Mouse (Mus musculus) spleen, postnatal 14 days (tissue): Measurements from ENCODE around the gene Zfr2.
A peak's percentile ranks its signal among the peaks of the same experiment; 100 is the strongest.

ENCODE experiments used
- DNase-seq, 2 experiments: peaks; one replicate each; pipeline ENCODE4 v3.0.0; 2021 to 2022; ENCODE audit warnings: low spot score in 2 of 2

Gene Zfr2

DNA sequence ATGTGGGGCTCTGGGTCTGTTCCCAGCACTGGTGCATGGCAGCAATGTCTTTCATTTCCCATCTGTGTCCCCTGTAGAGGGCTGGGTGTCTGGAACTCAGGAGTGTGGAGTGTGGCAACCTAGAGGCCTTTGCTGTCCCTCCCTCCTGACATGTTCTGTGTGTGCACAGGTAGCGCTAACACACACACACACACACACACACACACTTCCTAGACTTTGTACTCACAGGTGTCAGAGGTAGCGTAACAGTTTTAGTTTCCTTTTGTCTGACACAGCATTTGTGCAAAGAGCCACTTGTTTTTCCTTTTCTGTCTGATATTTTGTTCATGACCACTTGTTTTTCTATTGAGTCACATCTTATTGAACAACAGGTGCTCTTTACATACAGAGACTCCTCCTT is 14.8 kb downstream of the Zfr2 start:
- no peak for DNase-seq

DNA sequence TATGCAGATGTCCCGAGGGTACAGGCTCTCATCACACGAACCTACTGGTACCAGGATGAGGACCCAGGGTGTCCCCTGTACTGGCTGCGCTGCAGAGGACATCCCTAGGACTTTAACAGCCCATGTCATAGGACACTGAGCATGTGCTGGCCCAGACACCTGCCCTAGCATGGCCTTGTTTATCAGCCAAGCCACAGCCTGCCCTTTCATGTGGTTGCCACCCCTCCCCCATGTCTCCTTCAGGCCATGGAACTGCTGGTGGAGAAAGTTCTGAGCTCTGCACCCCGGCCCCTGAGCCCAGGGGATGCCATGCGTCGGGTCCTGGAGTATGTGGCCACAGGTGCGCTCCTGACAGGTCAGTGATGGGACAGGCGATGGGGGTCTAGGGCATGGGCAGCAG is 16.5 kb downstream of the Zfr2 start:
- DNase-seq = no peak

DNA sequence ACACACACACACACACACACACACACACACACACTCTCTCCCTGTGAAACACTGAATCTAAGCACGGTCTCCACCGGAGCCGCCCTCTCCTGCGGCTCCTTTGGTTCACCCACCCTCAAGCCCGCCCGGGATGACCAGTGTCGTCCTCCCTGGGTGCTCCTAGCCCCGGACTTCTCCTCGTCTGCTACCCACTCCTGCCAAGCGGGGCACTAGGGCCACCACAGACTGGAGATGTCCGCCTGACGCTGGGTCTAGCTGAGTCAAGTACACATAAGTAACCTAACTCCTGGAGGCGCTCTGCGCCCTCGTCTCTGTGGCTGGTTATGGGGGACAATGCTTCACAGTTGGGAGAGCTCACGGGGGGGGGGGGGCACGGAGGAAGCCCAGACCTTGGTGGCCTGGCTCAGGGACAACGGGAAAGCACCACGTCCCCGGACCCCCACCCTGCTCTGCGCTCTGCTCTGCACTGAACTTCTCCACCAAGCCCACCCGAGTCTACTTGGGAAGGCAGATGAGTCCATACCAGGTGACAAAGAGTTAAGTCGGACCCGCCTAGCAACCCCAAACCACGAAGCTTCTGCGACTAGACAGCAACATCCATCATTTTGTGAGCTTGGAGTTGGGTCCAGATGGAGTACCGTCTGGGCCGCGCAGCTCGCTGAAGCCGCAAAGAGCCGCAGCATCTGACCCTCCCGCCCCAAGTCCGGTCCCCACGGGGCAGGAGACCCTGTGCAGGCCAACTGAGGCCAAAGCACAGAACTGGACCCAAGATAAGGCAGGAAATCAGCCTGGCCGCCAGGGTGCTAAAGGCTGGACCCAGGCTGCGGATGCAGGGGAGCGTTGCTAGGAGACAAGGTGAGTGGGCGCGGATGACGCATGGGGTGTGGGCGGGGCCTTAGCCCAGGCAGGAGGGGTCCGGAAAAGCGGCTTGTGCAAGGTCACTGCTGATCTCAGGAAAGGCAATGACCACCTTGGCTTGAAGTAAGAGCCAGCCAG is 19.8 kb downstream of the Zfr2 start, which contains the start of gene Matk:
Gene Matk, plus strand, starts transcription at position 512 of the 996 bp plus-strand sequence.
- no peak for DNase-seq

DNA sequence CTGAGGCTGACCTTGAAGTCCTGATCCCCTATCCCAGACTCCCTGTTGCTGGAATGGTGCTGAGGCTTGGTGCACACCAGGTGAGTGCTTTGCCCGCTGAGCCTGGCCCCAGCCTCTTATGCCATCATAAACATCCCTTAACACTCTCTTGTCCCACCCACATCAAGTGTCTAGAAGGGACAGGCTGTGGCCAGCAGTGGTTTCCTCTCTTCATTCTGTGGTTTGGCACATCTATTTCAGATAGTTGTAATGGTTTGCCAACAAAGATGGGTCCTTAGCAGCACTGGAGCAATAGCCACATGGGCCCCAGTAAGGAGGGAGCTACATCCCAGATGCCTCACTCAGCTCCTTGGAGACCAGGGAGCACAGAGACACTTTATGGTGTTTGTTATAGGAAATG is 21.9 kb downstream of the Zfr2 start:
- no peak for DNase-seq

DNA sequence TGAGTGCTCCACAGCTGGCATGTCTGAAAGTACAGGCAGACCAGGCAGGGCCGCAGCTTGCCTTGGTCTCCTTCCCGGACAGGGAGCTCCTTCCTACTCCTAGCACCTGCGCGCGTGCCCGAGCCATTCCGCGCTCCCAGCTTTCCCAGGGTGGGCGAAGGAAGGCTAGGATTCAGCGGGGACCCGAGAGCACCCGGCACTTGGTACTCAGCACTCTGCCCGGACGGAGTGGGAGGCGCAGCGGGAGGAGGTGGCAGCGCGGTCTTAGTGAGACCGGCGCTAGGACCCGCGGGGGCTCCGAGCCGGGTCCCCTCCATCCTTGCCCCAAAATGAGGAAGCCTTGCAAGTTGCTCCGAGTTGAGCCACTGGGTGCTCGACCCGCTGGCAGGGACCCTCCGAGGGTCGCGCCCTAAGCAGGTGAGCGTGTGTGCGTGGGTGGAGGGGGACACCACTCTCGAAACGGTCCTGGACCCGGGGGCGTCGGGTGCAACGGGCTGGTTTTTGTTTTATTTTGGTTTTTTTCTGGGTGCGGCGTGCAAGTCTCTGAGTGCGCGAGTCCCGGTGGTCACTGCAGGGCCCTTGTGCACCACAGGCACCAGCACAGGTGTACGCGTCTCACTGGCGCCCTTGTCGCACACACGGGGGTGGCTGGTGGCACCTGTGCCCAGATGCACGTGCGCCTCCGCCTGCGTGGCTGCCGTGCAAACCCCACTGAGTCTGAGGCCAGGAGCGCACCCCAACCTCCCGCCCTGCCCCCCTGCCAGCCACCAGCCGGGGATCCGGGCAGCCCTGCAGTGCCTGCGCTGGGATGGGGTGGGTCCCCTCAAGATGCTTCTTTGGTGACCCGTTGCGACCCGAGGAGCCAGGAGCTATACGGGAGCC is 24.4 kb downstream of the Zfr2 start:
- DNase-seq = peak in 1 of 2 experiments; percentile 41

DNA sequence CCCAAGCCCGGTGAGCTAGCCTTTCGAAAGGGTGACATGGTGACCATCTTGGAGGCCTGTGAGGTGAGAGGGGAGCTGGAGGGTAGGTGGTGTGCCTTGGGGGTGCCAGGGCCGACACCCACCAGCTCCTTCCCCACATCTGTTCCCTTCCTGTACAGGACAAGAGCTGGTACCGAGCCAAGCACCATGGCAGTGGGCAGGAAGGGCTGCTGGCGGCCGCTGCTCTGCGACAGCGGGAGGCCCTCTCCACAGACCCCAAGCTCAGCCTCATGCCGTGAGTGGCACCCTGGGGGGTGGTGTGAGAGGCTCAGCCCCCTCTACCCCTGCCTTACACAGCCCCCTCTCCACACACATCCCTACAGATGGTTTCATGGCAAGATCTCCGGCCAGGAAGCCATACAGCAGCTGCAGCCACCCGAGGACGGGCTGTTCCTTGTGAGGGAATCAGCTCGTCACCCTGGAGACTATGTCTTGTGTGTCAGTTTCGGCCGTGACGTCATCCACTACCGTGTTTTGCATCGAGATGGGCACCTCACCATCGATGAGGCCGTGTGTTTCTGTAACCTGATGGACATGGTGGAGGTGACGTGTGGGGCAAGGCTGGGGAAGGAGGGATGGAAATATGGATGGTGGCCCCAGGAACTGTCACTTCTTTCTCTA is 26.4 kb downstream of the Zfr2 start:
- no peak for DNase-seq

DNA sequence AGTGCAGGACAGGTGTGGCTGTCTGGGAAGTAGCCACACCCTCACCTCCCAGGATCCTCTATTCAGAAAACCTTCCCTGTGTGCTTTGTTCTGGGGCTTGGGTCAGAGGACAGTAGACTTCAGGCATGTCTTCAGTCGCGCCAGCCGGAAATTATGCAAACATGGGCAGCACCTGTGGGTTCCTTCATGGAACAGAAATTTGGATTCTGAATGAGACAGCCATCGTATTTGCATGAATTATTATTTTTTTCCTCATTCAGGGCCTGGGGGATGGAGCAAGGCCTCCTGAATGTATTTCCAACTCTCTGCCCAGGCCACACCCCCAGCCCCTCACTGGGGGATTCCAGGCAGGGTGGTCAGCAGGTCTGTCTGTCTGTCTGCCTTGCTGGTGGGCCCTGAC is 28.1 kb downstream of the Zfr2 start:
- no peak for DNase-seq

DNA sequence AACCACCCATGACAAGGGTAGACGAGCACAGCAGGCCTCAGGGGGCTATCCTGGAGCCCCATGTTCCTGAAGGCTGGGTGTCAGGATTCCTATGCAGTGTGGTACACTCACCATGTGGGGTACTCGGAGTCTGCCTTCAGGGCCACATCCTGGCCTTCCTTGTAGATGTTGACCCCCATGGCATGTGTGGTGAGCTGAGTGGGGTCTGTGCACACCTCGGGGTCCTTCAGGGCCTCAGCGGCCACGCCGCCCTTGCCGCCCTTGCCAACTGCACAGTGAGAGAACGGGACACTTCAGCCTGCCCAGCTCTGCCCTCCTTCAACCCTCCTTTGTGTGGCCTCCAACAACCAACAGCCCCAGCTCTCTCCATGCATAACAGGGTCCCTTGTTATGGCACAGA is 32.6 kb downstream of the Zfr2 start:
- DNase-seq = no peak

DNA sequence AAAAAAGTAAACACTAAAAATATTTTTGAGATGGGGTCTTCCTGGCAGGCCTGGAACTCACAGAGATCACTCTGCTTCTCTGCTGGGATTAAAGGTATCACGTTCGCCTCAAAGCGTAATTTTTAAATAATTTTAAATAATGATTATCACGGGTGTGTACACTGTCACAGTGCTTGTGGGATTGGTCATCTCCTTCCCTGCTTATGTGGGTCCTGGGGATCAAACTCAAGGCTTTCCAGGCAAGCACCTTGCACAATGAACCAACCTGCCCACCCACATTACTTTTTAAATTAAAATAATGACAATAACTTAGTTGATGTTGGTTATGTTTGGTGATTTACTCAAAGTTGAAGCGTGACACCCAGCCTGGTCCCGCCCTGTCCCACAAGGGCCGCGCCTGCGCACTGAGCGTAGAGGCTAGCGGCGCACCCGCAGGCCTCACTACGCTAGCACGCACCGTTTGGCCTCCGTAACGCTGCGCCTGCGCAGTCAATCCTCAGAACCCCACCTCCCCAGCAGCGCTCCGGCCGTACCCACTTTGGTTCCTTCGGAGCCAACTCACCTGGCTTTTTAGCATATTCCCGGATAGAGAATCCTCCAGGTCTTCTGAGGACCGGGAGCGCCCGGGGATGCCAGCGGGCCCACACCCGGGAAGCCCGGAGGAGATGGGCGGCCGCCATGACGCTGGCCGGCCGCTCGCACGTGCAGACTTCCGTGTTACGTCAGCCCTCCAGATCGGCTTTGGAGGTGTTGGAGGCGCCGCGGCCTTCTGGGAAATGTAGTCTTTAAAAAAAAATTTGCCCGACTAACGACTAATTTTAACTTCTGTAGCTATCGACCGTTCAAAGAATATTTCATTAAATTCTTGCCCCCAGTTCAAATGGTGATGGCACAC is 33.5 kb downstream of the Zfr2 start, which contains the start of the genes Mrpl54 and Apba3:
Gene Mrpl54, minus strand, starts transcription at position 724 of the 895 bp plus-strand sequence.
Gene Apba3, plus strand, starts transcription at position 750 of the 895 bp plus-strand sequence.
- DNase-seq = peak; percentile 92 to 95

DNA sequence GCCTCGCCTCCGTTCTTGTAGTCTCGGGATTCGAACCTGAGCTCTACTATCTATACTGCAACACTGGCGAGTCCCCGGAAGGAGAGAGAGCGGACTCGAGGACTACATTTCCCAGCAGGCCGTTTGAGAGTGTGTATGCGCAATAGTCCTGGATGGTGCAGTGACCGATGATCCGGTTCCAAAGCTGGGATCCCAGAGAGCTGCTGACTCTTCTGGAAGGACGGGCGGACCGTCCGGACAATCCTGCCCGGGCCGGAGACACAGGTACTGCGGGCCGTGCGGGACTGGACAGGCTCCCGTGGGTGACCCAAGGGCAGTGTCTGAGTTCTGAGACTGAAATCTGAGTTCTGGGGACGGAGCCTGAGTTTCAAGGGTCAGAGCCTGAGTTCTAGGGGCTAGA is 35.1 kb downstream of the Zfr2 start:
- DNase-seq = peak; percentile 34 to 62

DNA sequence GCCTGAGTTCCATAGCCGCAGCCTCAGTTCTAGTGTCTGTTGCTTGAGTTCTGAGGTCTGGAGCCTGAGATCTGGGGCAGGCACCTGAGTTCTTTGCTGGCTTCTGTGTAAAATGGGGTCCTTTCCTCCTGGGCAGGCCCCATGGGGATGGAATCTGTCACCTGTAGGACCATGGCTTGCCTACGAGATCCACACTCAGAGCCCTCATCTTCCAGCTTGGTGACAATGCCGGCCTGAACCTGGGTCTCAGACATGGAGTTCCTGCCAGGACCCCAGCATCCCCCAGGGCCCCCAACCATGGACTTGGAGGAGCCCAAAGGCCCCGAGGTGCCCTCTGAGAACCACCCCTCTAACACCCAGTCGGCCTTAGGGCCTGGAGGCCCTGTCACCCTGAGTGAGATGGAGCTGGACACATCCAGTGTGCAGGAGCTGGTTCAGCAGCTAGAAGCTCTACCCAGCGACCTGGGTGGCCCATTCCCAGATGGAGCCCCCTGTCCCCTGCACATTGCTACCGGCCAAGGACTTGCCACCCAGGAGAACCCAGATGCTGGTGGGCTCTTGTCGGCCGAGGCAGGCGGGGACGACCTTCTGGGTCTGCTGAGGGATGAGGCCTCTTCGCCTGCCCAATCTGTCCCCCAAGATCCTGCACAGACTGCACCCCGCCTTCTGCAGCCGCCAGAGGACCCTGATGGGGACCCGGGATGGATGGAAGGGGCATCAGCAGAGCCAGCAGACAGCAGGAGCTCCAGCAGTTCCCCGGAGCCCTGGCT is 35.9 kb downstream of the Zfr2 start:
- DNase-seq = no peak

DNA sequence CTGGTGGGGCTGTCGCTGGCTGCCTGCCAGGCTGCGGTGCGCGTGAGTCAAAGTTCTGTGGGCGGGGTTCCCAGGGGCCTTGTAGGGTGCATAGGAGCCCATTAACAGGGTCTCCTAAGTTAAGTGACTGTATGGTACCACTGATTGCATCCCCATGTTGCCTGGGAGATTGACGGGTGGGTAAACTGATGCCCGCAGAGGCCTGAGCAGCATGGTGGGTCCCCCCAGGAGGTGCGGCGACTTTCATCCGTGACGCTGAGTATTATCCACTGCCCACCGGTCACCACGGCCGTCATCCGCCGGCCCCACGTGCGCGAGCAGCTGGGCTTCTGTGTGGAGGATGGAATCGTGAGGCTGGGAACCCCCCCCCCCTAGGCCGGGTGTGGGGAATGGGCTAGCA is 39.4 kb downstream of the Zfr2 start:
- no peak for DNase-seq

DNA sequence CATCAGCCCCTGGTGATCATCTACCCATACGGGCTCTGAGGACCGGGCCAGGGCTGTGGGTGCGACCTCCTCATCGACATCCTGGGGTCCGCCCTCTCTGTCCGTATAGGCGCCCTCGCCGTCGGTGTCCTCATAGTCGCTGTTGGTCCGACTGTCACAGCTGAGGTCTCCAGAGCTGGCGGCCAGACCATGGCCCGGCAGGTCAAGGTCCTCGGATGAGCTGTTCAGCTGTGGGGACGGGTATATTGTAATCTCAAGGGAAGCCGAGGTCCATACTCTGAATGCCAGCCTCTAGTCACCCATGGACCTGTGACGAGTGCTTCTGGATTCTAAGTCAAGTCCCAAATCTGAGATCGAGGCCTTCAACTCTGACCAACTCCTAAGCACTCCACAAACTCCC is 40.9 kb downstream of the Zfr2 start:
- DNase-seq = no peak

DNA sequence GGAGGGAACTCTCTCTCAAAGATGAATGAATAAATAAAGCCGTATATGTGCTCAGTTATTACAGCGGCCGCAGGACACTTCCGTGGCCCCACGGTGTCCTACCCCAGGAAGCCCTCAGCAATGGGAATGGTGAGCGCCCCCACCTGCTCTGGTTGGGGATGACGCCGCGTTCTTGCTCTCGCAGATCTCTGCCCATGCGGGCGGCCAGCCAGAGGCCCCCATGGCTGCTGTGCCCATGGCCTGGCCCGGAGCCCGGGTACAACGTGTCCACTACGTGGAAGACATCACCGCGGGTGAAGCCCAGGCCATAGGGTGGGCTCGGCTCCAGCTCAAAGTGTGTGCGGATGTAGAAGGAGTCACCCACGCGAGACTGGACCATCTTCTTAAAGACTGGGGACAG is 44.7 kb downstream of the Zfr2 start:
- DNase-seq = no peak

DNA sequence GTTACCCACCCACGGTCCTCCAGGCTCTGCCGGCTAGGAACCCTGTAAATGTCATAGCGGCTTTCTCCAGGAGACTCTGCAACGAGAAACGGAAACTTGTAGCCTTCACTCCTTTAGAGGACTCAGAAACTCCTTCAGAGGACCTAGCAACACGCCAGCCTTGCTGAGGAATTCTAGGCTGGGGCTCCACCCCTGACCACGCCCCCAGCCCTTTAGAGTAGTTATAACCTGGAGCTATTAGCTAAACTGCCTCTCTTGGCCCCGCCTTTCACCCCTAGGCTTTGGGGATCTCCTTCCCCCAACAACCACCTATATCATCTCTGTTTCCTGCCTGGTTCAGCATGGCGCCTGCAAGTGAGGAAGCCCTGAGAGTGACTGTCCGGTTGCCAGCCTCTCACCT is 46.5 kb downstream of the Zfr2 start:
- no peak for DNase-seq

DNA sequence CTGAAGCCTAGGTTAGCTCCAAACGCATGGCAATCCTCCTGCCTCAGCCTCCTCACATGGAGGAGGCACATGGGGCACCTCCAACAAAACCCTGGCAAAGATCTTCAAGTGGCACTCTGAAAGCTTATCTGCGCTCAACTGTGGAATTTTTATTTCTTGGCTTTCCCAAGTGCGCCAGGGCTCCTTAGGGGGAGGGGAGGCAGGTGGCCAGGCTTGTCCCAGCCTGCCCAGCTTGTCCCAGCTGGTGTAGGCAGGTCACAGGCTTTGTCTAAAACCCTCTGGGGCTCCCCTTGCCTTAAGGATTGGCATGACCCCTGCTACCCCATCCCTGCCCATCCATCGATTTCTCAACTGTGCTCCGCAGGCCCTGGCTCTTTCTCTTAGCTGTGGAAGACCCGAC is 51.2 kb downstream of the Zfr2 start:
- no peak for DNase-seq

DNA sequence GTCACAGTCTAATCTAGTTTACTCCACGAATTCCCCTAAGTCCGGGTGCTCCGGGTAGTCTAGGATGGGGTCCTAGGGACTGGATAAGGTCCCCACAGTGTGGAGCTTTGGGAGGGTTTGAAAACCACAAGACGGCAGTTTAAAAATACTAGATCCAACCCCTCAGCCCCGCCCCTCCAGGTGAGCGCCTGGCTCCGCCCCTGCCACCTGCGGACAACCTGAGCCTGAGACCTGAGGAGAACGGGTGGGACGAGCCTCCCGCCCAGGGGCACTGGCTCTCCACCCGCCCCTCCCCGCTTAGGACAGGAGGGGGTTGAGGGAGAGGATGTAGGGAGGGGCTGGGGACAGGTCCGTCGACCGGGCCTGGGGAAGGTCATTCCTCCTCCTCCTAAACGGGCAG is 51.8 kb downstream of the Zfr2 start:
- DNase-seq = no peak

DNA sequence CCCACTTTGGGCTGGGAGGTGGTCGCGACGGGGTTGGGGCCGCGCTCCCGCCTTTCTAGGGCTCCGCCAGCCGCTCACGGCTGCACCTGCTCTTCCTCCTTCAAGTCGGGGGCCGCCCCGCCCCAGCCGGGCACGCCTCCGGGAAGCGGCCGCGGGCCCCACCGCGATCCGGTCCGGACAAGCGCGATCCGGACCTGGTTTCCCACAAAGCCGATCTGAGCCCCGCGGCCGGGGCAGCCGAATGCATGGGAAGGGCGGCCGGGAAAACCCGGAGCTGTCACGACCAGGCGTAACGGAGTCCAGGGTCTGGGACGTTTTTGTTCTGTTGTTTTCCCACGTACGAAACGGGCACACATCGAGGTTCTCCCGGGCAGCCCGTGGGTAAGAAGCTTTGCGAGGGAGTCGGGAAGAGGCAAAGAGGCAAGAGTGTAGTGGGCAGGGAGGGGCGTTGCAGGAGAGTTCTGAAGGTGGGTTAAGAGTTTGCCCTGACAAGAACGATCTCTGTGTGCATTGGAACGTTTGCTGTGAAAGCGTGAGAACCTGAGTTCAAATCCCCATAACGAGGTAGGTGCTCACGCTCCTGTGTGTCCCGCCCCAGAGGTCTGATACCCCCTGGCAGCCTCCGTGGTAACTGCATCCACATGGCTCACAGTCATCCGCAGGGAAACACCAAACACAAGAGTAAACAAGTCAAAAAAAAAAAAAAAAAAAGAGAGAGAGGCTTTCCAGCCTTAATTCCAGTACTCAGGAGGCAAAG is 52.9 kb downstream of the Zfr2 start:
- DNase-seq = peak; percentile 83 to 90

DNA sequence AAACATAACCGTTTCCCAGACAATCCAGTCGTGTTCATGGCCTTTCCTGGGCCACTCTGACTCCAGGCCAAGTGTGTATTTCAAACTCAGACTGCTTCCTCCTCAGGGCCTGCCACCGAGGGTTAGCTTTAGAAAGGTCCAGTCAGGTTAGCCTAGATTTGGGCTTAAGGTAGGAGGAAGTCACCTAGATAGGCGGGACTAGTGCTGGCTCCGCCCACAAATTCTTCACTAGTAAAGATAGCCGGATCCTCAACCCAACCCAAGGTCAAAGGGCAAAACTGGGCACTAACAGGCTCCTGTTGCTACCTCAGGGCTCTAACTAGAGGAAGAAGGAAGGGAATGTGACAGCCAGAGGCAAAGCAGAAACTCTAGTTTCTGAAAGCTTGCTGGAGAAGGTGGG is 53.6 kb downstream of the Zfr2 start:
- DNase-seq = no peak
